Mouse (Mus musculus): ENCODE results near the gene Zfp367. TPM values are rescaled to one million over a fixed set of nuclear protein-coding genes. Genes with fewer than 3 reads are reported as not detected.

Gene Zfp367
- polyA plus RNA-seq, 1 experiment from 2014 or later, result 23.7 TPM

- no peak for ATAC-seq (replicated peaks; ENCODE audit: low FRiP score, low TSS enrichment, low read depth)
Observed at GRCm38 (mm10) chr13:64183583-64183982, 30.6 kb upstream of the Zfp367 start.

DNA sequence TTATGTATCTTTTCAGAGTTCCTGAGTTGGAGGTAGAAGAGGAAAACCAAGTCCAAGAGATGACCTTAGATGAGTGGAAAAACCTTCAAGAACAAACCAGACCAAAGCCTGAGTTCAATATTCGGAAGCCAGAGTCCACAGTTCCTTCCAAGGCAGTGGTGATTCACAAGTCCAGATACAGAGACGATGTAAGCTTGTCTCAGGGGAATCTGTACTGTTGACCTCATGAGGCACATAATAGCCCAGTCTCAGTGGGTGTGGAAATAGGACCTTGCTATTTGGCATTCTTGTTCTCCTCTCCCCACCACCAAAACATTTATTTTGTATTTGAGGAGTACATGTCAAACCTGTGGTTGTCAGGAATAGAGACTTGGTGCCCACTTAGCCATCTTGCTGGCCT is 29.1 kb upstream of the Zfp367 start:
- Histone ChIP-seq H3K9ac (ENCODE audit: low read length) (no peak overlapping the region), H3K27me3 (replicated peaks; ENCODE audit: control insufficient read depth, insufficient read depth, low read length) (no peaks in the 10 kb centered on the region), H3K9me3 (ENCODE audit: control insufficient read depth, low read length) (no peaks in the 10 kb centered on the region), H3K4me1 (replicated peaks; ENCODE audit: control insufficient read depth, insufficient read depth, low read length) (no peaks in the 10 kb centered on the region), H3K36me3 (ENCODE audit: control insufficient read depth, insufficient read depth, low read length) (peaks cover 45% of the 10 kb centered on the region), H3K4me3 (ENCODE audit: low read depth, low read length) (no peak overlapping the region), H3K4me2 (ENCODE audit: low read length) (no peak overlapping the region), H3K27ac (ENCODE audit: low read depth) (no peak overlapping the region)
- WGBS, result 88% methylated on average over 2 of the region's 2 CpGs
- no peak for ATAC-seq (replicated peaks; ENCODE audit: low FRiP score, low TSS enrichment, low read depth)
- no peak for DNase-seq (ENCODE audit: low spot score)

More at GRCm38 (mm10) chr13:64183583-64183982, 30.6 kb upstream of the Zfp367 start:
- no peak overlapping the region for H3K4me3 ChIP-seq (ENCODE audit: low read depth, low read length)
- 78% methylated on average over 4 of the region's 4 CpGs for WGBS
- H3K4me2 ChIP-seq (ENCODE audit: low read length), result no peak overlapping the region
- no peaks in the 10 kb centered on the region for H3K4me1 ChIP-seq (replicated peaks; ENCODE audit: control insufficient read depth, insufficient read depth, low read length)
- no peak overlapping the region for H3K9ac ChIP-seq (ENCODE audit: low read length)
- H3K27me3 ChIP-seq (replicated peaks; ENCODE audit: control insufficient read depth, insufficient read depth, low read length), result no peaks in the 10 kb centered on the region
- DNase-seq (ENCODE audit: low spot score), result no peak
- no peak overlapping the region for H3K27ac ChIP-seq (ENCODE audit: low read depth)
- no peaks in the 10 kb centered on the region for H3K9me3 ChIP-seq (ENCODE audit: control insufficient read depth, low read length)
- H3K36me3 ChIP-seq (ENCODE audit: control insufficient read depth, insufficient read depth, low read length), result peaks cover 41% of the 10 kb centered on the region

GRCm38 (mm10) chr13:64180888-64181287 is 27.9 kb upstream of the Zfp367 start:
- H3K4me3 ChIP-seq (ENCODE audit: low read depth, low read length), result no peak overlapping the region
- no peaks in the 10 kb centered on the region for H3K9me3 ChIP-seq (ENCODE audit: control insufficient read depth, low read length)
- peaks cover 42% of the 10 kb centered on the region for H3K36me3 ChIP-seq (ENCODE audit: control insufficient read depth, insufficient read depth, low read length)
- H3K27me3 ChIP-seq (replicated peaks; ENCODE audit: control insufficient read depth, insufficient read depth, low read length), result no peaks in the 10 kb centered on the region
- WGBS, result 81% methylated on average over 3 of the region's 3 CpGs
- H3K9ac ChIP-seq (ENCODE audit: low read length), result no peak overlapping the region
- DNase-seq (ENCODE audit: low spot score) (peak; percentile 64), ATAC-seq (replicated peaks; ENCODE audit: low FRiP score, low TSS enrichment, low read depth) (no peak)
- no peak overlapping the region for H3K27ac ChIP-seq (ENCODE audit: low read depth)
- no peak overlapping the region for H3K4me2 ChIP-seq (ENCODE audit: low read length)
- H3K4me1 ChIP-seq (replicated peaks; ENCODE audit: control insufficient read depth, insufficient read depth, low read length), result no peaks in the 10 kb centered on the region

- Histone ChIP-seq H3K36me3 (ENCODE audit: control insufficient read depth, insufficient read depth, low read length) (peaks cover 38% of the 10 kb centered on the region), H3K4me3 (ENCODE audit: low read depth, low read length) (no peak overlapping the region), H3K4me1 (replicated peaks; ENCODE audit: control insufficient read depth, insufficient read depth, low read length) (no peaks in the 10 kb centered on the region), H3K9ac (ENCODE audit: low read length) (no peak overlapping the region), H3K27me3 (replicated peaks; ENCODE audit: control insufficient read depth, insufficient read depth, low read length) (no peaks in the 10 kb centered on the region), H3K4me2 (ENCODE audit: low read length) (no peak overlapping the region), H3K9me3 (ENCODE audit: control insufficient read depth, low read length) (no peaks in the 10 kb centered on the region), H3K27ac (ENCODE audit: low read depth) (no peak overlapping the region)
- DNase-seq (ENCODE audit: low spot score) (no peak), ATAC-seq (replicated peaks; ENCODE audit: low FRiP score, low TSS enrichment, low read depth) (no peak)
- WGBS, result 87% methylated on average over 4 of the region's 4 CpGs
Observed at GRCm38 (mm10) chr13:64180300-64180699, 27.3 kb upstream of the Zfp367 start.

DNA sequence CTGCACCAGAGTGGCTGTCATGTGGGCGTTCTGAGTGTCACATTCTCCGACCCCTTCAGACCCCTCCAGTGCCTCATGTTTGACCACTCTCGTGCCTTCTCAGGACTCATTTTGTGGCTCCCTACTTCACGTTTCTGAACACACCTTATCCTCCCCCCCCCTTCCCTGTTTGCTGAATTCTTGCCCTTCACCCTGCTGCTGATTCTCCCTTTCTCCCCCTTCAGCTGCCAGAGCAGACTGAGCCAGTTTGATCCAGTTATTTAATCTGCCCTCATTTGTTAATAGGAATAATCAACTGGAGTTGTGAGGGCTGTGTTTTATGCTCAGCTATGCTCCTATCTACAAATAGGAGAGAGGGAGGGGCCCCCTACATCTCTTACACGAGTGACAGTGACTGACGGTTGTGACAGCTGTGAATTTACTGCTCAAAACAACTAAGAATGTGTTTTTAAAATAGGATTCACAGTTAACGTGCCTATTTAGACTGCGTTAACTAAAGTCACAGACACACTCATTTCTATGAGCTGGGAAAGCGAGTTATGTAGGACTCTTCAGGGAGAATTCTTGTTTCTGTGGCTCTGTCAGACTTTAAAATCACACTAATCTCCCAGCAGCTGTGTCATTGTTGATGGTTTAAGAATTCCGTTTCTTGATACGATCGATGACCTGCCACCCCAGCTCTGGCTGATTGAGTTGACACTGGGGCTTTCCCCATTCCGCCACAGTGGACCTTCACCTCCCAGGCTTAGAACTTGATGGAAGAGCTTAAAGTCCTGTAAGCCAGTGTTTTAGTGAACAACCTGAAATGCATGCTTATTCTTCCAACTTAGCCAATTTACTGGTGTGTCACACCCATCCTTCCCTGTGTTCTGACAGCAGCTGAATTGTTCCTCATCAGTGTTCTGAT is 26.0 kb upstream of the Zfp367 start:
- no peak overlapping the region for H3K4me2 ChIP-seq (ENCODE audit: low read length)
- ATAC-seq (replicated peaks; ENCODE audit: low FRiP score, low TSS enrichment, low read depth) (no peak), DNase-seq (ENCODE audit: low spot score) (no peak)
- no peak overlapping the region for H3K9ac ChIP-seq (ENCODE audit: low read length)
- no peaks in the 10 kb centered on the region for H3K4me1 ChIP-seq (replicated peaks; ENCODE audit: control insufficient read depth, insufficient read depth, low read length)
- H3K4me3 ChIP-seq (ENCODE audit: low read depth, low read length), result no peak overlapping the region
- WGBS, result 80% methylated on average over 13 of the region's 13 CpGs
- peaks cover 30% of the 10 kb centered on the region for H3K36me3 ChIP-seq (ENCODE audit: control insufficient read depth, insufficient read depth, low read length)
- H3K27ac ChIP-seq (ENCODE audit: low read depth), result no peak overlapping the region
- H3K9me3 ChIP-seq (ENCODE audit: control insufficient read depth, low read length), result no peaks in the 10 kb centered on the region
- H3K27me3 ChIP-seq (replicated peaks; ENCODE audit: control insufficient read depth, insufficient read depth, low read length), result no peaks in the 10 kb centered on the region

GRCm38 (mm10) chr13:64178000-64178399 is 25.0 kb upstream of the Zfp367 start:
- H3K36me3 ChIP-seq (ENCODE audit: control insufficient read depth, insufficient read depth, low read length), result peaks cover 39% of the 10 kb centered on the region
- ATAC-seq (replicated peaks; ENCODE audit: low FRiP score, low TSS enrichment, low read depth) (no peak), DNase-seq (ENCODE audit: low spot score) (no peak)
- H3K4me1 ChIP-seq (replicated peaks; ENCODE audit: control insufficient read depth, insufficient read depth, low read length), result no peaks in the 10 kb centered on the region
- no peak overlapping the region for H3K4me2 ChIP-seq (ENCODE audit: low read length)
- no peak overlapping the region for H3K9ac ChIP-seq (ENCODE audit: low read length)
- peaks cover 4% of the 10 kb centered on the region; the same call in 1 of the 2 replicates for H3K9me3 ChIP-seq (ENCODE audit: control insufficient read depth, low read length)
- H3K27ac ChIP-seq (ENCODE audit: low read depth), result no peak overlapping the region
- H3K4me3 ChIP-seq (ENCODE audit: low read depth, low read length), result no peak overlapping the region
- WGBS, result 74% methylated on average over 7 of the region's 7 CpGs
- H3K27me3 ChIP-seq (replicated peaks; ENCODE audit: control insufficient read depth, insufficient read depth, low read length), result no peaks in the 10 kb centered on the region

DNA sequence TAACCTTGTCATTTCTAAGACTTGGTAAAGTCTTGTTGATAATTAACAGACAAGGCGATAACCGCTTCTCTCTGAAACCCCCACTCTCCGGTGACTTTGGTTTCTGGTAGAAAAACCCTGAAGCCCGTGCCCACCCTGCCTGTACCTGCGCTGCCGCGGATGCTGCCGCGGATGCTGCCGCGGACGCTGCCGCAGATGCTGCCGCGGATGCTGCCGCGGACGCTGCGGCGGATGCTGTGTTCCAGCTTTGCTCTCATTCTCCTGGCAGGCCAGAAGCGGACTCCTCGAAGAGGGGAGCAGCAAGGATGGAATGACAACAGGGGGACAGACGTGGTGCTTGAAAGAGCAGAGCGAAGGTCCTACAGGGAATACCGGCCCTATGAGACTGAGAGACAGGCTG is 16.7 kb upstream of the Zfp367 start:
- DNase-seq (ENCODE audit: low spot score) (peak; percentile 63), ATAC-seq (replicated peaks; ENCODE audit: low FRiP score, low TSS enrichment, low read depth) (no peak)
- WGBS, result 98% methylated on average over 25 of the region's 25 CpGs
- no peak overlapping the region for H3K27ac ChIP-seq (ENCODE audit: low read depth)
- H3K27me3 ChIP-seq (replicated peaks; ENCODE audit: control insufficient read depth, insufficient read depth, low read length), result no peaks in the 10 kb centered on the region
- H3K9me3 ChIP-seq (ENCODE audit: control insufficient read depth, low read length), result peaks cover 65% of the 10 kb centered on the region
- H3K4me3 ChIP-seq (ENCODE audit: low read depth, low read length), result no peak overlapping the region
- peaks cover 29% of the 10 kb centered on the region for H3K36me3 ChIP-seq (ENCODE audit: control insufficient read depth, insufficient read depth, low read length)
- no peaks in the 10 kb centered on the region for H3K4me1 ChIP-seq (replicated peaks; ENCODE audit: control insufficient read depth, insufficient read depth, low read length)
- H3K9ac ChIP-seq (ENCODE audit: low read length), result no peak overlapping the region
- no peak overlapping the region for H3K4me2 ChIP-seq (ENCODE audit: low read length)

DNA sequence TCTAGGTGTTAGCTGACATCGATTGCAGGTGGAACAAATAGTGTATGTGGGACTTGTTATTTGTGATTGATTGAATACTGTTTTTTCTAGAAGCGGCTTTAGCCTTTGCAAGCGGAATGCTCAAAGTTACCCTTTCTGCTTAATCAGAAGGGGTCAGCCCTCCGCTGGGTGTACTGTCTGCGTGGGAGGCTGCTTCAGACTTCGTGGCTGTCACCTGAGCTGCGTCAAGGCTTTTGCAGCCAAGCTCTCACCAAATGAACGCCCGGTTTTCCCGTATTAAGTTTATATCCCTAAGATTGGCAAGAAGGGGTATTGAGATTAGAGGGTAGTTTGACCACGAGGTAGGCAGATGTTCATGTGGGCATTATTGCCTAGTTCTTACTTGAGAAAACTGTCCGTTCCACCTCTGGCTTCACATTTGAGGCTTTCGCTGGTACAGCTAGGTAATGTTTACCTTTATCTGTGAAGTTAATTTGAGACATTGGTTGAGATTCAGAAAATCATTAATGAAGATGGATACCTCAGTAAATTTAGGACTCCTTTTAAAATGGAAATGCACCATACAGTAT is 10.2 kb upstream of the Zfp367 start:
- Histone ChIP-seq H3K4me3 (ENCODE audit: low read depth, low read length) (peak overlapping the region; percentile 89; the same call in 1 of the 2 replicates), H3K9me3 (ENCODE audit: control insufficient read depth, low read length) (peaks cover 14% of the 10 kb centered on the region), H3K4me1 (replicated peaks; ENCODE audit: control insufficient read depth, insufficient read depth, low read length) (peaks cover 7% of the 10 kb centered on the region; the same call in 1 of the 2 replicates), H3K36me3 (ENCODE audit: control insufficient read depth, insufficient read depth, low read length) (no peaks in the 10 kb centered on the region; the same call in 1 of the 2 replicates), H3K27ac (ENCODE audit: low read depth) (no peak overlapping the region), H3K27me3 (replicated peaks; ENCODE audit: control insufficient read depth, insufficient read depth, low read length) (no peaks in the 10 kb centered on the region), H3K9ac (ENCODE audit: low read length) (no peak overlapping the region; the same call in 1 of the 2 replicates), H3K4me2 (ENCODE audit: low read length) (peak overlapping the region; percentile 88)
- 44% methylated on average over 13 of the region's 13 CpGs for WGBS
- no peak for DNase-seq (ENCODE audit: low spot score)
- no peak for ATAC-seq (replicated peaks; ENCODE audit: low FRiP score, low TSS enrichment, low read depth)
